Mouse (Mus musculus) liver, adult 2 months (tissue): ENCODE measurements around the gene Amigo1.

Experiments
- CTCF ChIP-seq: fragments of 200-500 bp; IDR thresholded peaks from 2 replicates; pipeline ENCODE4 v1.5.1; 2011; ENCODE audit warnings: low read depth, low read length, control low read depth
- POLR2A ChIP-seq: fragments of 200-500 bp; IDR thresholded peaks from 2 replicates; pipeline ENCODE4 v1.6.1; 2011; ENCODE audit warnings: low read length, control low read depth; ENCODE audit not compliant: insufficient read depth; ENCODE audit errors: extremely low read depth

- TF ChIP-seq CTCF (no peak), POLR2A (peak; percentile 78; the same call in 1 of the 2 replicates)
Measured at GRCm38 (mm10) chr3:108145534-108146445, 40.3 kb upstream of the Amigo1 start, which contains the start of gene Gnai3.
